Mouse (Mus musculus): ENCODE results near the gene Krba1. TPM values are rescaled to one million over a fixed set of nuclear protein-coding genes. Genes with fewer than 3 reads are reported as not detected.

The Krba1 gene
- polyA plus RNA-seq, 1 experiment: 5.7 TPM

GRCm38 (mm10) chr6:48430748-48431147 lies 35.4 kb downstream of the Krba1 start:
- no peak for TF ChIP-seq CTCF (IDR thresholded peaks at IDR 0.05; ENCODE audit: control insufficient read depth, insufficient read depth, low read length)
- TF ChIP-seq POLR2A (IDR thresholded peaks at IDR 0.05; ENCODE audit: borderline replicate concordance, control insufficient read depth, low read depth, low read length): no peak
- Histone ChIP-seq H3K4me1 (ENCODE audit: control insufficient read depth, insufficient read depth, low read length) (no peaks in the 10 kb centered on the region), H3K27ac (ENCODE audit: control insufficient read depth, insufficient read depth, low read depth, low read length, poor library complexity) (no peak overlapping the region), H3K4me3 (replicated peaks; ENCODE audit: control insufficient read depth, low read depth, low read length) (no peak overlapping the region)
- 67% methylated on average over 5 of the region's 5 CpGs for WGBS

DNA sequence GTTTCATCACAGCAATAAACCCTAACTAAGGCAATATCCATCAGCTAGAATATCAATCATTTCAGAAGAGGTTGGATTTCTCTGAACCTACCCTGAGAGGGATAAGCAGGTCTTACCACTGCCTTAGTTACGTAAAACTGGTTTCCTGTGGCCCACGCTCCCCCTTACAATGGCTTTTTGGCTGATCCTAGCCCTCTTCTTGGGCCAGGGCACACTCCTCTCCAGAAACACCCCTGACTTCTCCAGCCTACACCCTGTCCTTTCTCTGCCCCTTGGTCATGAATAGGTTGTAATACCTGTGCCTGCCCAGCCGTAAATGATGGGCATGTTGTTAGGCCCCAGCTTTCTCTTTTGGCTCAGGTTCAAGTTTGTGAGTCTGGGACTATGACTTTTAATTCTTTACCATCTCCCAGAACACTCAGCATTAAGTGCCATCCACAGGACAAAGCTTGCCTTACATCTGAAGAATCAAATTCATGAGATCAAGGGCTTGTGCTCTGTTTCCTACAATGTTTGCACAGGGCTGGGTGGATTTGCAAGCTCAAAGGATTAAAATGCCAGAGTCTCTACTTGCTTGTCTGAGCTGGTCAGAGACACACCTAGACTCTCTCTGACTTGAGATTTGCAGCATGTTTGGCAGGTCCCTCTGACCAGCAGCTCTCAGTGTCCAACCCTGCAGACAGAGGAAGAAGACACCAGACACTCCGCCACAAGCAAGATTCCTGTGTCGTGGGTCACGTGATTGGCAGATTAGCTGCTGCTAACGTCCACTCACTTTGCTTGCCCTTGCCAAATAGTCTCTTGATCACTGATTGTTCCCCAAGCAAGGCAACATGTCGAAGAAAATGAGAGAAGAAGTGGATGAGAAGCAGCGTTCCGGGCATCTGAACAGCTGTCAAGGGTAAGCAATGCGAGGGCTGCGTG lies 37.8 kb downstream of the Krba1 start:
- TF ChIP-seq POLR2A (IDR thresholded peaks at IDR 0.05; ENCODE audit: borderline replicate concordance, control insufficient read depth, low read depth, low read length) (no peak), CTCF (IDR thresholded peaks at IDR 0.05; ENCODE audit: control insufficient read depth, insufficient read depth, low read length) (no peak)
- no peak overlapping the region for H3K4me3 ChIP-seq (replicated peaks; ENCODE audit: control insufficient read depth, low read depth, low read length)
- 44% methylated on average over 12 of the region's 12 CpGs for WGBS
- no peak overlapping the region for H3K27ac ChIP-seq (ENCODE audit: control insufficient read depth, insufficient read depth, low read depth, low read length, poor library complexity)
- no peaks in the 10 kb centered on the region for H3K4me1 ChIP-seq (ENCODE audit: control insufficient read depth, insufficient read depth, low read length)

GRCm38 (mm10) chr6:48434651-48435050 lies 39.3 kb downstream of the Krba1 start:
- TF ChIP-seq POLR2A (IDR thresholded peaks at IDR 0.05; ENCODE audit: borderline replicate concordance, control insufficient read depth, low read depth, low read length) (no peak), CTCF (IDR thresholded peaks at IDR 0.05; ENCODE audit: control insufficient read depth, insufficient read depth, low read length) (no peak)
- Histone ChIP-seq H3K27ac (ENCODE audit: control insufficient read depth, insufficient read depth, low read depth, low read length, poor library complexity) (no peak overlapping the region), H3K4me3 (replicated peaks; ENCODE audit: control insufficient read depth, low read depth, low read length) (no peak overlapping the region), H3K4me1 (ENCODE audit: control insufficient read depth, insufficient read depth, low read length) (no peaks in the 10 kb centered on the region)
- WGBS: 62% methylated on average over 6 of the region's 6 CpGs

GRCm38 (mm10) chr6:48435111-48435510 lies 39.7 kb downstream of the Krba1 start:
- no peak for TF ChIP-seq CTCF (IDR thresholded peaks at IDR 0.05; ENCODE audit: control insufficient read depth, insufficient read depth, low read length)
- no peak for TF ChIP-seq POLR2A (IDR thresholded peaks at IDR 0.05; ENCODE audit: borderline replicate concordance, control insufficient read depth, low read depth, low read length)
- Histone ChIP-seq H3K4me1 (ENCODE audit: control insufficient read depth, insufficient read depth, low read length) (no peaks in the 10 kb centered on the region), H3K4me3 (replicated peaks; ENCODE audit: control insufficient read depth, low read depth, low read length) (no peak overlapping the region), H3K27ac (ENCODE audit: control insufficient read depth, insufficient read depth, low read depth, low read length, poor library complexity) (no peak overlapping the region)
- 50% methylated on average over 5 of the region's 5 CpGs for WGBS

DNA sequence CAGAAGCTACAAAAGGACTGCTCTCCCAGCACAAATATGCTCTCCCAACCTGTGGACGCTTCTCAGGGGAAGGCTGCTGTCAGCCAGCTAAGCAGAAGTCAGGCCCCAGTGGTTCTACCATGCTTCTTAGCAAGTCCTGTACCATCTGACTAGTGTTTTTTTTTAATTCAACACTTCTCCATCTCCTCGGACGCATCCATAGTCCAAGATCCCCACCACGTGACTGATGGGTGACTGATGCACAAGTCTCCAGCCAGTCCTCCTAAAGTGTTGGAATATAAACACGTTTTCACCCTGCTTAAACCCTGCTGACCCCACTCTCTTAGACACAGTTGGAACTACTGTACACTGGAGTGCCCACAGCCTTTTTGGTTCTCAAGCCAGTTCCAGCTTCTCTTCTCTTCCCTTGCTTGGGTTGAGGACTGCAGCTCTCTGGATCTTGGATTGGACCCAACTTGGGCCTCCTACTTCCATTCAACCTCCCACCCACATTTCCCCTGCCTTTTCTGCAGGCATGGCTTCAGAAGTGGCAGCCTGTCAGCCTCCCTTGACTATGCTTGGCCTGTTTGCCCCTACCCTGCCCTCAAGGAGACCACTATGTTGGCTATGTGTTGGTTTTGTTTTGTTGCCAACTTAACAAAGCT lies 40.4 kb downstream of the Krba1 start:
- Histone ChIP-seq H3K27ac (ENCODE audit: control insufficient read depth, insufficient read depth, low read depth, low read length, poor library complexity) (no peak overlapping the region), H3K4me3 (replicated peaks; ENCODE audit: control insufficient read depth, low read depth, low read length) (no peak overlapping the region), H3K4me1 (ENCODE audit: control insufficient read depth, insufficient read depth, low read length) (no peaks in the 10 kb centered on the region)
- TF ChIP-seq CTCF (IDR thresholded peaks at IDR 0.05; ENCODE audit: control insufficient read depth, insufficient read depth, low read length): no peak
- TF ChIP-seq POLR2A (IDR thresholded peaks at IDR 0.05; ENCODE audit: borderline replicate concordance, control insufficient read depth, low read depth, low read length): no peak
- 75% methylated on average over 5 of the region's 5 CpGs for WGBS

DNA sequence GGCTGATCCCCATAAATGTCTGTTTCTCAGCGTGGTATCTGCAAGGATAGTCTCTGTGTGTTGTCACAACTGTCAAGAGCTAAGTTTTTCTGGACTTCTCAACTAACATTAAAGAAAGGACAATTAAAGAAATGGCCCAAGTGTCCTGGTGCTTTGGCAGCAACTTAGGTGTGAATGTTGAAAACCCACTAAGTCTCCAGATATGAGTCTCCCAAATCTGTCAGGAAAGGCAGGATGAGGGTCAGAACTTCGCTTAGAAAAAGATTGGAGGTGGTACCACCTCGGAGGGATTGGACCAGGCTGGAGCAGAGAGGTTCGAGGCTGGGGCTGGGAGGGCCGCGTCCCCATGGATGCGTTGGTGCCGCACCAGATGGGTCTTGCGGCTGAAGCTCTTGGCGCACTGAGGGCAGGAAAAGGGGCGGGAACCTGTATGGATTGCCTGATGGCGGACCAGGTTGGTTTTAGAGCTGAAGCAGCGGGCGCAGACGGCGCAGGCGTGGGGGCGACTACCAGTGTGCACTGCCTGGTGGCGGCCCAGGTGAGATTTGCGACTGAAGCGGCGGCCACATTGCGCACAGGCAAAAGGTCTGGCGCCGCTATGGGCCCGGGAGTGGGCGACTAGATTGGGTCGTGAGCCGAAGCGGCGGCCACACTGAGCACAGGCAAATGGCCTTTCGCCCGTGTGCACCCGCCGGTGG lies 42.4 kb downstream of the Krba1 start:
- TF ChIP-seq POLR2A (IDR thresholded peaks at IDR 0.05; ENCODE audit: borderline replicate concordance, control insufficient read depth, low read depth, low read length) (no peak), CTCF (IDR thresholded peaks at IDR 0.05; ENCODE audit: control insufficient read depth, insufficient read depth, low read length) (no peak)
- H3K27ac ChIP-seq (ENCODE audit: control insufficient read depth, insufficient read depth, low read depth, low read length, poor library complexity): no peak overlapping the region
- no peaks in the 10 kb centered on the region for H3K4me1 ChIP-seq (ENCODE audit: control insufficient read depth, insufficient read depth, low read length)
- 89% methylated on average over 35 of the region's 35 CpGs for WGBS
- no peak overlapping the region for H3K4me3 ChIP-seq (replicated peaks; ENCODE audit: control insufficient read depth, low read depth, low read length)

GRCm38 (mm10) chr6:48438475-48439125 lies 43.2 kb downstream of the Krba1 start:
- 93% methylated on average over 55 of the region's 55 CpGs for WGBS
- H3K4me3 ChIP-seq (replicated peaks; ENCODE audit: control insufficient read depth, low read depth, low read length): no peak overlapping the region
- peaks cover 2% of the 10 kb centered on the region; the same call in 1 of the 2 replicates for H3K4me1 ChIP-seq (ENCODE audit: control insufficient read depth, insufficient read depth, low read length)
- TF ChIP-seq CTCF (IDR thresholded peaks at IDR 0.05; ENCODE audit: control insufficient read depth, insufficient read depth, low read length) (no peak), POLR2A (IDR thresholded peaks at IDR 0.05; ENCODE audit: borderline replicate concordance, control insufficient read depth, low read depth, low read length) (no peak)
- no peak overlapping the region for H3K27ac ChIP-seq (ENCODE audit: control insufficient read depth, insufficient read depth, low read depth, low read length, poor library complexity)
